Mouse (Mus musculus) G1E (cell line): ENCODE results near the gene Rad18.

Experiments
- CTCF ChIP-seq: IDR thresholded peaks from 2 replicates; pipeline ENCODE4 v1.5.1; 2012; ENCODE audit warnings: low read depth, low read length, inconsistent platforms, mixed read lengths
- GATA1 ChIP-seq: IDR thresholded peaks from 2 replicates; pipeline ENCODE4 v1.6.1; 2012; ENCODE audit warnings: borderline replicate concordance, low read length, inconsistent platforms, mixed read lengths

- TF ChIP-seq CTCF, result no peak
- no peak for TF ChIP-seq GATA1
Measured at GRCm38 (mm10) chr6:112694492-112694891, 2.0 kb downstream of the Rad18 start.
